In genomic region chr1:169459071-169459782, GRCm38 (mm10) we compare ENCODE assay signal across 8 mouse cellular contexts.
A peak's percentile ranks its signal among the peaks of the same experiment; 100 is the strongest.
DNase-seq lines count a peak whose midpoint lies in the region; ATAC-seq and TF ChIP-seq lines count a peak whose summit lies in the region.

No protein-coding gene starts in this region.

- 28% methylated on average over 11 of the region's 11 CpGs for WGBS in intestine, postnatal 0 days
- 9% methylated on average over 11 of the region's 11 CpGs for WGBS in limb, embryonic 14.5 days
- 20% methylated on average over 11 of the region's 11 CpGs for WGBS in midbrain, postnatal 0 days

- peak; percentile 63 for DNase-seq in urinary bladder, postnatal 14 days (ENCODE audit: low spot score)
- no peak for DNase-seq in urinary bladder, adult 2 months (ENCODE audit: low spot score)
- peak; percentile 41 to 57 for DNase-seq in cerebellum, postnatal 36 days
- peak; percentile 86 for DNase-seq in limb, embryonic 14.5 days (ENCODE audit: low spot score)
- DNase-seq in midbrain, postnatal 0 days (ENCODE audit: low spot score) = peak; percentile 90
- peak; percentile 29 for DNase-seq in thymus, postnatal 4 days

- no peak overlapping the region for H3K4me3 ChIP-seq in intestine, postnatal 0 days (ENCODE audit: low read depth, low read length)
- H3K4me3 ChIP-seq in limb, embryonic 14.5 days (replicated peaks; ENCODE audit: low read length) = no peak overlapping the region
- H3K4me3 ChIP-seq in midbrain, postnatal 0 days (ENCODE audit: low read depth, low read length) = no peak overlapping the region

- H3K27me3 ChIP-seq in intestine, postnatal 0 days (replicated peaks; ENCODE audit: control insufficient read depth, insufficient read depth, low read length) = no peaks in the 10 kb centered on the region
- no peaks in the 10 kb centered on the region for H3K27me3 ChIP-seq in limb, embryonic 14.5 days (ENCODE audit: control insufficient read depth, insufficient read depth, low read length)
- H3K27me3 ChIP-seq in midbrain, postnatal 0 days (ENCODE audit: insufficient read depth, low read length) = no peaks in the 10 kb centered on the region

- no peaks in the 10 kb centered on the region for H3K9me3 ChIP-seq in intestine, postnatal 0 days (ENCODE audit: control insufficient read depth)
- no peaks in the 10 kb centered on the region for H3K9me3 ChIP-seq in limb, embryonic 14.5 days (ENCODE audit: control insufficient read depth, low read length)
- no peaks in the 10 kb centered on the region for H3K9me3 ChIP-seq in midbrain, postnatal 0 days (ENCODE audit: low read length)

- peak; percentile 90 for ATAC-seq in granulocyte monocyte progenitor cell, adult 5-6 weeks (replicated peaks; ENCODE audit: poor library complexity, severe bottlenecking)
- no peak for ATAC-seq in intestine, postnatal 0 days
- ATAC-seq in limb, embryonic 14.5 days (ENCODE audit: low FRiP score, low read depth) = peak; percentile 65; the same call in 1 of the 2 replicates
- peak; percentile 47; the same call in 1 of the 2 replicates for ATAC-seq in midbrain, postnatal 0 days (ENCODE audit: low FRiP score)

- no peak for TF ChIP-seq POLR2A in limb, embryonic 14.5 days (IDR thresholded peaks at IDR 0.05; ENCODE audit: borderline replicate concordance, extremely low read depth, insufficient read depth, insufficient read length)

- H3K36me3 ChIP-seq in intestine, postnatal 0 days (ENCODE audit: control insufficient read depth, insufficient read depth) = no peaks in the 10 kb centered on the region
- H3K36me3 ChIP-seq in limb, embryonic 14.5 days (ENCODE audit: control insufficient read depth, insufficient read depth, low read length) = no peaks in the 10 kb centered on the region
- no peaks in the 10 kb centered on the region for H3K36me3 ChIP-seq in midbrain, postnatal 0 days (ENCODE audit: insufficient read depth, low read length)

- H3K4me1 ChIP-seq in intestine, postnatal 0 days (replicated peaks; ENCODE audit: control insufficient read depth, insufficient read depth, low read length) = no peaks in the 10 kb centered on the region
- H3K4me1 ChIP-seq in limb, embryonic 14.5 days (ENCODE audit: control insufficient read depth, insufficient read depth, low read length) = no peaks in the 10 kb centered on the region
- H3K4me1 ChIP-seq in midbrain, postnatal 0 days (ENCODE audit: insufficient read depth, low read length) = no peaks in the 10 kb centered on the region

- TF ChIP-seq CTCF in intestine, postnatal 0 days (IDR thresholded peaks at IDR 0.05; ENCODE audit: low read depth) = peak; percentile 90
- peak; percentile 95 for TF ChIP-seq CTCF in midbrain, postnatal 0 days (IDR thresholded peaks at IDR 0.05)

- no peak overlapping the region for H3K9ac ChIP-seq in intestine, postnatal 0 days (ENCODE audit: low read depth, low read length)
- H3K9ac ChIP-seq in limb, embryonic 14.5 days (ENCODE audit: low read depth, low read length, severe bottlenecking) = no peak overlapping the region
- no peak overlapping the region for H3K9ac ChIP-seq in midbrain, postnatal 0 days (replicated peaks; ENCODE audit: low read length, poor library complexity, severe bottlenecking)

- no peak overlapping the region for H3K27ac ChIP-seq in intestine, postnatal 0 days (ENCODE audit: low read depth, low read length)
- H3K27ac ChIP-seq in limb, embryonic 14.5 days (replicated peaks; ENCODE audit: low read depth, low read length) = no peak overlapping the region
- H3K27ac ChIP-seq in midbrain, postnatal 0 days (ENCODE audit: low read depth, low read length) = no peak overlapping the region

- H3K4me2 ChIP-seq in intestine, postnatal 0 days (replicated peaks; ENCODE audit: low read depth) = no peak overlapping the region; the same call in 1 of the 2 replicates
- 0 out of 2 replicates have a peak overlapping the region, but pooled peaks have one; percentile 20 for H3K4me2 ChIP-seq in limb, embryonic 14.5 days (replicated peaks; ENCODE audit: low read depth, low read length, severe bottlenecking)
- 0 out of 2 replicates have a peak overlapping the region, but pooled peaks have one; percentile 9 for H3K4me2 ChIP-seq in midbrain, postnatal 0 days (ENCODE audit: low read depth, low read length, poor library complexity, severe bottlenecking)
